Mouse (Mus musculus): ENCODE data around the gene Dhx16. TPM values are rescaled to one million over a fixed set of nuclear protein-coding genes. Genes with fewer than 3 reads are reported as not detected.

Gene Dhx16
- total and polyA plus RNA-seq, 3 experiments = 79.2 to 101 TPM; not detected in 1

DNA sequence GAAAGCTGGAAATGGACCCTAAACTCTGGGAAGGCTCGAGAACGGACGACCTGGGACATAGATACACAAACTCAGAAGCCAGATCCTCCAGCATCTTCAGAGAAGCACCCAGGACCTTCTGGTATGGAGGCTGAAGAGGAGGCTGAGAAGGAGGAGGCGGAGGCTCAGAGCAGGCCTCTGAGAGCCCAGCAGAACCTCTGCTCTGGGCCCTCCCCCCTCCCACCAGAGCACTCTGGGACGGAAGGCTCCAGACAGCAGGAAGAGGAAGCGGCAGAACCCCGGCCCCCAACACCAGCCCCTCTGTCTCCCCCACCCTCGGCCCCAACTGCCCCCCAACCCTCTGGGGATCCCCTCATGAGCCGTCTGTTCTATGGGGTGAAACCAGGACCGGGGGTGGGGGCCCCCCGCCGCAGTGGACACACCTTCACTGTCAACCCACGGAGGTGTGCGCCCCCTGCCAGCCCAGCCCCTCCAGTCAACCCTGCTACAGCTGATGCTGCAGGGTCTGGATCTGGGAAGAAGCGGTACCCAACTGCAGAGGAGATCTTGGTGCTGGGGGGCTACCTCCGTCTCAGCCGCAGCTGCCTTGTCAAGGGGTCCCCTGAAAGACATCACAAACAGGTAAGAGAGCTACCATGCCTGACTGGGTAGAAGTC, 11.3 kb upstream of the Dhx16 start:
- Histone ChIP-seq H3K4me1 (ENCODE audit: control insufficient read depth in 1 of 2, insufficient read depth in 2 of 2, low read length in 2 of 2) (peaks cover 2 to 10% of the 10 kb centered on the region in 2 experiments; a peak in 3 of 4 replicates), H3K79me2 (ENCODE audit: control insufficient read depth, insufficient read depth, low read length, poor library complexity) (peaks cover 18% of the 10 kb centered on the region), H3K9me3 (replicated peaks; ENCODE audit: insufficient read depth, low read length) (no peaks in the 10 kb centered on the region), H3K27me3 (ENCODE audit: control insufficient read depth in 1 of 2, insufficient read depth in 2 of 2, low read length in 2 of 2) (no peaks in the 10 kb centered on the region), H3K36me3 (ENCODE audit: control insufficient read depth in 1 of 2, insufficient read depth in 2 of 2, low read length in 2 of 2) (peaks cover 0 to 5% of the 10 kb centered on the region in 2 experiments; a peak in 2 of 4 replicates), H3K4me3 (ENCODE audit: control insufficient read depth in 1 of 2, insufficient read depth in 1 of 2, low read depth in 2 of 2, low read length in 2 of 2) (peak overlapping the region; percentile 70), H3K27ac (ENCODE audit: control insufficient read depth, low read depth, low read length) (peak overlapping the region; percentile 72), H3K9ac (ENCODE audit: control insufficient read depth, low read depth, low read length, poor library complexity, severe bottlenecking) (peak overlapping the region; percentile 74)
- TF ChIP-seq GABPA (IDR thresholded peaks at IDR 0.05; ENCODE audit: low read depth, low read length) (no peak), GATA1 (IDR thresholded peaks at IDR 0.05; ENCODE audit: low read depth, low read length) (no peak), ZNF384 (IDR thresholded peaks at IDR 0.05; ENCODE audit: low read depth, low read length) (no peak), POLR2A (IDR thresholded peaks at IDR 0.05; ENCODE audit: control insufficient read depth in 1 of 2, insufficient read depth in 1 of 2, low read depth in 1 of 2, low read length in 2 of 2, poor library complexity in 1 of 2) (0 out of 4 replicates have a peak, but pooled peaks of 1 of the 2 experiments have one; percentile 22), ZC3H11A (IDR thresholded peaks at IDR 0.05; ENCODE audit: low read depth, low read length) (no peak), MAX (IDR thresholded peaks at IDR 0.05; ENCODE audit: low read length) (no peak), MEF2A (IDR thresholded peaks at IDR 0.05; ENCODE audit: extremely low read depth, insufficient replicate concordance, low read depth, low read length, poor library complexity, severe bottlenecking) (no peak), CTCF (IDR thresholded peaks at IDR 0.05 in 2 of 3, conservative IDR thresholded peaks at IDR 0.05 in 1 of 3; ENCODE audit: control insufficient read depth in 1 of 3, insufficient read depth in 1 of 3, low read depth in 2 of 3, low read length in 3 of 3, poor library complexity in 1 of 3, severe bottlenecking in 1 of 3) (0 out of 6 replicates have a peak, but pooled peaks of 1 of the 3 experiments have one; percentile 3), TBP (IDR thresholded peaks at IDR 0.05; ENCODE audit: low read depth, low read length) (no peak), E2F4 (IDR thresholded peaks at IDR 0.05; ENCODE audit: borderline replicate concordance, low read depth, low read length) (no peak), UBTF (IDR thresholded peaks at IDR 0.05; ENCODE audit: borderline replicate concordance, insufficient read depth, low read depth, low read length) (no peak), ELF1 (IDR thresholded peaks at IDR 0.05; ENCODE audit: low read depth, low read length) (peak; percentile 60; the same call in 1 of the 2 replicates), ETS1 (IDR thresholded peaks at IDR 0.05; ENCODE audit: low read depth, low read length) (peak; percentile 14; the same call in 1 of the 2 replicates), JUND (IDR thresholded peaks at IDR 0.05; ENCODE audit: low read depth, low read length) (no peak), NELFE (IDR thresholded peaks at IDR 0.05; ENCODE audit: low read depth, low read length) (no peak), NRF1 (IDR thresholded peaks at IDR 0.05; ENCODE audit: insufficient read depth, low read depth, low read length, poor library complexity, severe bottlenecking) (no peak), MAZ (IDR thresholded peaks at IDR 0.05; ENCODE audit: low read depth, low read length) (no peak)
- DNase-seq (ENCODE audit: low read depth, low spot score) = peak; percentile 53

DNA sequence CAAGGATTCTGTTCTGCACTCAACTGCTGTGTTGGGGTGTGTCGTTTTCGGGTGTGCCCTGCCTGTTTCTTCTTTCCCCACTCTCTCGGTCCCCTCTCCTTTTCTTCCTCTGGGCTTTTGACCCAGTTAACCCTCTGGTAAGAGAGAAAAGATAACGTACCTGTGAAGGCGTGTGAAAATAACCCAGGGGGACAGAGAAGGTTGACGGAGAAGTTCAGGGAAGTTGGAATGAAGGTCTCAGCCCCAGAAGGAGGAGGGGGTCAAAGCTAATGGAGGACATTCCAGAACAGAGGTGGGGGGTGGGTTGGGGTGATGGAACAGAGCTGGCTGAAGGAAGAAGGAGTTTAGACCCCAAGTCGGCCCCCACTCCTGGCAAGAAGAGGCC, 10.7 kb upstream of the Dhx16 start:
- peak overlapping the region; percentile 63 to 70 for H3K4me3 ChIP-seq (ENCODE audit: control insufficient read depth in 1 of 2, insufficient read depth in 1 of 2, low read depth in 2 of 2, low read length in 2 of 2)
- H3K9me3 ChIP-seq (replicated peaks; ENCODE audit: insufficient read depth, low read length) = no peaks in the 10 kb centered on the region
- peak overlapping the region; percentile 72 for H3K27ac ChIP-seq (ENCODE audit: control insufficient read depth, low read depth, low read length)
- H3K36me3 ChIP-seq (ENCODE audit: control insufficient read depth in 1 of 2, insufficient read depth in 2 of 2, low read length in 2 of 2) = peaks cover 0 to 10% of the 10 kb centered on the region in 2 experiments; a peak in 2 of 4 replicates
- H3K9ac ChIP-seq (ENCODE audit: control insufficient read depth, low read depth, low read length, poor library complexity, severe bottlenecking) = peak overlapping the region; percentile 74
- TF ChIP-seq TAL1 (IDR thresholded peaks at IDR 0.05; ENCODE audit: low read length) (no peak), MXI1 (IDR thresholded peaks at IDR 0.05; ENCODE audit: low read depth, low read length) (peak; percentile 24; the same call in 1 of the 2 replicates)
- peaks cover 2 to 14% of the 10 kb centered on the region in 2 experiments; a peak in 3 of 4 replicates for H3K4me1 ChIP-seq (ENCODE audit: control insufficient read depth in 1 of 2, insufficient read depth in 2 of 2, low read length in 2 of 2)
- peak; percentile 34 for DNase-seq (ENCODE audit: low read depth, low spot score)
- peaks cover 18% of the 10 kb centered on the region for H3K79me2 ChIP-seq (ENCODE audit: control insufficient read depth, insufficient read depth, low read length, poor library complexity)
- H3K27me3 ChIP-seq (ENCODE audit: control insufficient read depth in 1 of 2, insufficient read depth in 2 of 2, low read length in 2 of 2) = no peaks in the 10 kb centered on the region
